Mouse (Mus musculus) left cerebral cortex, postnatal 14 days (tissue): ENCODE results near the gene Sh3glb2. TPM values are rescaled to one million over a fixed set of nuclear protein-coding genes. Genes with fewer than 3 reads are reported as not detected.

Experiments used
- DNase-seq, 2 experiments: peaks; one replicate each; pipeline ENCODE4 v3.0.0; 2021 to 2022; ENCODE audit warnings: low spot score in 2 of 2, mixed read lengths in 1 of 2
- intact Hi-C: fragments of 180-260 bp; cut with DNase I; formaldehyde crosslinking; loops from one replicate; pipeline ENCODE4 v1.15.1; 2025
- total RNA-seq, 2 experiments: library from RNA; stranded (reverse); gene quantifications; 2 replicates each; pipeline ENCODE4 v1.2.3; 2021

The Sh3glb2 gene
- total RNA-seq, 2 experiments from 2014 or later = 276 to 278 TPM

DNA sequence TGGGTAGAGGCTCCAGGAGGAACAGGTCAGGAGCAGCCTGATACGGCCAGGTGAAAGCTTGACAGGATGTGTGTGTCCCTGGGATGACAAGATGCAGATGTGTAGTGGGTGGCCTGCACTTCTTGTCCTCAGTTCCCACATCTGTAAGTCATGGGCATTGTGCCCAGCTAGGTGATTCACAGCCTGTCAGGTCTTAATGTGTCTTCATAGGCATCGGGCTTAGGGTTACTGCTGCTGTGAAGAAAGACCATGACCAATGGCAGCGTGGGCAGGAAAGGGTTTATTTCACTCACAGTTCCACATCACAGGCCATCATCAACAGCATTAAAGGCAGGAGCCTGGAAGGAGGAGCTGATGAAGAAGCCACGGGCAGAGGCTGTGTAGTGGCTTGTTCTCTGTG is 26.5 kb upstream of the Sh3glb2 start:
- intact Hi-C loops = no loop called here

DNA sequence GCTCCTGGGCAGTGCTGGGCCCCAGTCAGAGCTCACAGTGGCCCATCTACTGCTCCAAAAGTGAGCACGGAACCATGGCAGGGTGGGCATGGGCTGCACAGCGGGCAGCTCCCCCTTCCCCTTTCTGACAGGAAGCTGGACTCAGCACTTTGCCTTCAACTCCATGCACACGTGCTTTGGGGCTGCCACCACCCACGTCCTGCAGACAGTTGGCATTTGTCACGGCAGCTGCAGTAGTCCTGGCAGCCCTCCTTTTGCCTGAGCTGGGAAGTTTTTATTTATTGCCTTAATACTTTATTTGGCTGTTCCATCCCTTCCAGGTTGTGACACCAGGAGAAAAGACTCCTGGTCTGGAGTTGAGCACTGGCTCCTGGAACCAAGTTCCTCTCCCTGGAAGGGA is 25.7 kb upstream of the Sh3glb2 start:
- intact Hi-C loops = no loop called here
- peak in 1 of 2 experiments; percentile 40 for DNase-seq

More for the DNA sequence above, 26.5 kb upstream of the Sh3glb2 start:
- DNase-seq = no peak

- intact Hi-C loops = no loop called here
- DNase-seq = no peak
These were observed 22.2 kb upstream of the Sh3glb2 start for GRCm38 (mm10) chr2:30381377-30381725.

- intact Hi-C loops = no loop called here
These were observed 21.6 kb upstream of the Sh3glb2 start for GRCm38 (mm10) chr2:30380564-30381376.

GRCm38 (mm10) chr2:30379307-30379706 is 20.2 kb upstream of the Sh3glb2 start:
- no peak for DNase-seq
- intact Hi-C loops = no loop called here

More at GRCm38 (mm10) chr2:30380564-30381376, 21.6 kb upstream of the Sh3glb2 start:
- no peak for DNase-seq

- intact Hi-C loops = no loop called here
- no peak for DNase-seq
These were observed 18.6 kb upstream of the Sh3glb2 start for GRCm38 (mm10) chr2:30377721-30378120.

DNA sequence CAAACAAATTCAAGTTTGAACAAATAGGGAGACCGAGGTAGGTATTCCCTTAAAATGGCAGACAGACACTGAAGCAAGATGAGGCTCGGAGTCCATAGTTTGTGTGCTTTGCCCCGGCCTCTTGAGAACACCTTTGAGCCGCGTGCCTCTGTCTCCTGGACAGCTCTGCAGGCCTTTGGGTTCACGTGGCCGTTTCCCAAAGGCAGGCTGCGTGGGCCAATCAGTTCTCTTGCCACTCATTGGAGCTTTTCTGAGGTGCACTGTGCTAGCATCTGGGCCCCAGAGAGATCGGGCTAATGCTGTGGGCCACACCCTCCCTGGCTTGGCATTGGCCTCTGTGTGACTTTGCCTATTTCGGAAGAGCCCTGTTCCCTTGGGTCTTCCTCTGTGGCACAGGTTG is 16.8 kb upstream of the Sh3glb2 start:
- no peak for DNase-seq
- intact Hi-C loops = no loop called here

- no peak for DNase-seq
- intact Hi-C loops = no loop called here
These were observed 13.6 kb upstream of the Sh3glb2 start for GRCm38 (mm10) chr2:30372726-30373125.

- no peak for DNase-seq
- intact Hi-C loops = no loop called here
These were observed 12.4 kb upstream of the Sh3glb2 start for GRCm38 (mm10) chr2:30371544-30371943.

GRCm38 (mm10) chr2:30366203-30366602 is 7.1 kb upstream of the Sh3glb2 start:
- DNase-seq = no peak
- intact Hi-C loops = no loop called here

- intact Hi-C loops = no loop called here
- no peak for DNase-seq
These were observed 6.3 kb upstream of the Sh3glb2 start for GRCm38 (mm10) chr2:30365281-30366069.

GRCm38 (mm10) chr2:30363773-30364650 is 4.9 kb upstream of the Sh3glb2 start, which contains the start of gene Miga2:
Gene Miga2, plus strand, starts transcription at chr2:30364233.
- DNase-seq = peak; percentile 99
- intact Hi-C loops = no loop called here

- DNase-seq = no peak
- intact Hi-C loops = no loop called here
These were observed 3.7 kb upstream of the Sh3glb2 start for GRCm38 (mm10) chr2:30362865-30363264.

GRCm38 (mm10) chr2:30360626-30361025 is 1.5 kb upstream of the Sh3glb2 start:
- no peak for DNase-seq
- intact Hi-C loops = no loop called here

DNA sequence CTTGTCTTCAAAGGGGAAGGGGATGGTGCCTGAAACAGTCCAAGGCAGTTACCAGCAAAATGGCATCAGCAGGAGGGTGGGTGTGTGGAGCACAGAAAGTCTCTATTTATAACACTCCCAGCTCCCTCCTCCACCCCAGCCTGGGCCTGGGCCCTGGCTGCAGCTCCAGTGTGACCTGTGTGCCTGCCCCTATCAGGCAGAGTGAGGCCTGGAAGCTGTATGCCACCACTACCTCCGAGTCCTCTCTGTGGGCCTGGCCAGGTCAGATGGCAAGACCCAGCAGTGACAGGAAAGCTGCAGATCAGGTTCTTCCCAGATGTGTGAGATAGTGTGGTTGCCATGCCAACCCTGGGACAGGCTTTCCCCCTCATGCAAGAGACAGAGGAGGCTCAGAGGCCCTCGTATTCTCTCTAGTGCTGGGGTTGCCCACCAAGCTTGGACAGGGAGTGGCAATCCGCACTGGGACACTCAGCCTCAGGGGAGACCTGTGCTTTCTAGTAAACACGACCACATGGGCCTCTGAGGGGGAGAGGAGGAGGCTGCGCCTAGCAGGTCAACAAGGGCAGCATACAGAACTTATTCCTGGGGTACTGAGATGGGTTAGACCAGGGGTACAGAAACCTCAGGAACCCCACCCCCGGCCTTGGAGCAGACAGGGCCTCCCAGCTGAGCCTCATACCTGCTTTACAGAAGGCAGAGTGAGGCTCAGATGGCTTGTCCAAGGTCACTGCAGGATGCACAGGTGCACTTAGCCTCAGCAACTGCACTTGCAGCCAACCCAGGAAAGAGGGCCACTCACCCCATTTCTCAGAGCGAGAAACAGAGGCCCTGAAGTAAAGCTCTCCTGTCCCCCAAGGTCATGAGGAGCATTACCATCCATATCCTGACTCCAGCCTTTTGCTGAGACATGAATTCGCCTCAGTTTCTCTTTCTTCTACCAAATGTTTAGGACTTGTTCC is 1.3 kb downstream of the Sh3glb2 start:
- peak; percentile 54 to 64 for DNase-seq
- intact Hi-C loops = no loop called here

DNA sequence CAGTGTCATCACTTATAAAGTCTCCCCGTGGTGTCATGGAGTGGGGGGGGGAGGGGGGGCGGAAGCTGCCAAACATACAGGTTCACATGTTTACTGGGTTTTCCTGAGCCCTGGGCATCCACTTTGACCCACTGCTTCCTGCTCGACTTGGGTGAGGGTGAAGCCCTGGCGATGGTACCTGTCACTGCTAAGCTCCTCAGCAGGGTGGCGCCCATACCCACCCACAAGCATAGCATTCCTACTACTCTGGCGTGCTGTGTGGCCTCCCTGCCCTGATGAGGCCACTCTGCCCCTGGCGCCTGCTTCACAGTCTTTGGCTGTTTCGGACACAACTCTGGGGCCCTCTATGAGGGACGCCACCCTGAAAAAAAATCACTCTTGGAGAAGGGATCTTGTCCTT is 2.2 kb downstream of the Sh3glb2 start:
- intact Hi-C loops = no loop called here
- DNase-seq = no peak

DNA sequence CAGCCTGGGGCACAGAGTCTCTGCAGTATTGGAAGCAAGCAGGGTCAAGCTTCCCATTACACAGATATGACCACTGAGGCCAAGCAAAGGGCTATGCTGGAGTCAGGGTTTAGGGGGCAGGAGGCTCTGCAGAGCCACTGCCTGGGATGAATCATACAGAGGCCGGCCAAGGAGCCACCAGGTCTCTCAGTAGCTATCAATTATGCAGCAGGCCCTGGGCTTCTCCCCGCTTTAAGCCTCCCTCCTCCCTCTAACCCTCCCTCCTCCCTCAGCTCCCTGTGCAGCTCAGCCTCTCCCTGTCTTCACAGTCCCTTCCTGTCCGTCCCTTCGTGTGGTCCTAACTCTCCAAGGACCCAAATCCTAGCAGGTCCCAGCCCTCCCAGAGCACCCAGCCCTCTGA is 2.9 kb downstream of the Sh3glb2 start:
- no peak for DNase-seq
- intact Hi-C loops = no loop called here

DNA sequence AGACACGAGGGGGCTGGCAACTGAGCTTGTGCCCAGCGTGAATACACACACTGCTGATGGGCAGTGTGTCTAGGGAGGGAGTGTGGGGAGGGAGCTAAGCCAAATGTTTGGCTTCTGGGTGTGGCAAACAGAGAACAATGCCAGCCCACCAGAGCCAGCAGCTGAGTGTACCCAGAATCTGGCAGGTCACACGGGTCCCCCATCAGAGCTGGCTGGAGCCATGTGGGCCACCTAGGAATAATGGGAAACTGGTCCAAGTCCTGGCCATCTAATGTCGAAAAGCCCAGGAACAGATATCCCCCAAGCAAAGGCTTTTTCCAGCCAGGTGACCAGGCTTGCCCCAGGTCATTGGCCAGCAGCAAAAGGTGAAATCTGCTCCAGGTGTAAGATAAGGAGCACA is 3.3 kb downstream of the Sh3glb2 start:
- intact Hi-C loops = no loop called here

GRCm38 (mm10) chr2:30351149-30351548 is 8.0 kb downstream of the Sh3glb2 start:
- DNase-seq = no peak

More for the DNA sequence above, 3.3 kb downstream of the Sh3glb2 start:
- DNase-seq = no peak

More at GRCm38 (mm10) chr2:30351149-30351548, 8.0 kb downstream of the Sh3glb2 start:
- intact Hi-C loops = no loop called here
